Mouse (Mus musculus): ENCODE data around the gene Hspb11.

- TF ChIP-seq POLR2A (IDR thresholded peaks at IDR 0.05; ENCODE audit: insufficient read length, low read depth) (no peak), E2F4 (IDR thresholded peaks at IDR 0.05; ENCODE audit: insufficient read depth) (no peak), CEBPB (IDR thresholded peaks at IDR 0.05; ENCODE audit: insufficient read depth, poor library complexity, severe bottlenecking) (no peak), USF1 (IDR thresholded peaks at IDR 0.05; ENCODE audit: low read depth) (no peak), MYOD1 (IDR thresholded peaks at IDR 0.05; ENCODE audit: control insufficient read depth in 1 of 3, insufficient read length in 2 of 3, low read depth in 2 of 3) (no peak), REST (IDR thresholded peaks at IDR 0.05; ENCODE audit: insufficient read depth, insufficient read length) (no peak), POLR2AphosphoS2 (IDR thresholded peaks at IDR 0.05; ENCODE audit: insufficient read length, low read depth) (no peak), MAX (IDR thresholded peaks at IDR 0.05; ENCODE audit: low read depth) (no peak), MYOG (IDR thresholded peaks at IDR 0.05; ENCODE audit: control insufficient read depth in 1 of 3, insufficient read depth in 1 of 3, insufficient read length in 2 of 3, low read depth in 2 of 3) (no peak), TCF12 (IDR thresholded peaks at IDR 0.05; ENCODE audit: insufficient read depth, poor library complexity, severe bottlenecking) (no peak)
Observed at GRCm38 (mm10) chr4:107287517-107287916, 34.1 kb downstream of the Hspb11 start.

Data from myocyte (in vitro differentiated cells).